Mouse (Mus musculus) embryonic facial prominence, embryonic 15.5 days (tissue): ENCODE measurements around the gene Mcrip1. TPM values are rescaled to one million over a fixed set of nuclear protein-coding genes. Genes with fewer than 3 reads are reported as not detected.

Source experiments
- ATAC-seq: fragments of 200-750 bp; cut with Nextera tagmentation; 2 replicates; pipeline ENCODE4 v1.8.0; 2017; ENCODE audit warnings: low read depth, moderate TSS enrichment; ENCODE audit not compliant: insufficient number of reproducible peaks, low FRiP score, low TSS enrichment
- H3K27ac ChIP-seq: fragments of 300-500 bp; sonication (generic); replicated peaks from 2 replicates; pipeline ENCODE4 v1.5.1; 2015; ENCODE audit warnings: mild to moderate bottlenecking, inconsistent platforms
- H3K27me3 ChIP-seq: fragments of 300-500 bp; sonication (generic); 2 replicates; pipeline ENCODE4 v1.6.1; 2015; ENCODE audit warnings: inconsistent platforms
- H3K36me3 ChIP-seq: fragments of 300-500 bp; sonication (generic); 2 replicates; pipeline ENCODE4 v1.6.1; 2015; ENCODE audit warnings: mild to moderate bottlenecking, inconsistent platforms
- H3K4me1 ChIP-seq: fragments of 300-500 bp; sonication (generic); 2 replicates; pipeline ENCODE4 v1.6.1; 2015; ENCODE audit warnings: inconsistent platforms
- H3K4me2 ChIP-seq: fragments of 300-500 bp; sonication (generic); replicated peaks from 2 replicates; pipeline ENCODE4 v1.6.1; 2015; ENCODE audit warnings: mild to moderate bottlenecking, inconsistent platforms
- H3K4me3 ChIP-seq: fragments of 300-500 bp; sonication (generic); replicated peaks from 2 replicates; pipeline ENCODE4 v1.5.1; 2015; ENCODE audit warnings: mild to moderate bottlenecking, inconsistent platforms
- H3K9ac ChIP-seq: fragments of 300-500 bp; sonication (generic); 2 replicates; pipeline ENCODE4 v1.6.1; 2015; ENCODE audit warnings: inconsistent platforms
- H3K9me3 ChIP-seq: fragments of 300-500 bp; sonication (generic); replicated peaks from 2 replicates; pipeline ENCODE4 v1.6.1; 2016; ENCODE audit warnings: inconsistent platforms
- WGBS: fragments of 180-500 bp; shearing (Covaris S2); methylation state at CpG from one replicate; pipeline ENCODE4 v1.1.7; 2015; 5-methylcytosine and 5-hydroxymethylcytosine counted together
- polyA plus RNA-seq: library from polyadenylated mRNA; unstranded; fragments of >200 nt; fragmentation: Nextera tagmentation; extraction: Ambion mirVana; gene quantifications from 2 replicates; pipeline ENCODE4 v1.2.1, GENCODE M21; 2015

Mcrip1 gene
- polyA plus RNA-seq, 1 experiment from 2014 or later = 237 TPM

DNA sequence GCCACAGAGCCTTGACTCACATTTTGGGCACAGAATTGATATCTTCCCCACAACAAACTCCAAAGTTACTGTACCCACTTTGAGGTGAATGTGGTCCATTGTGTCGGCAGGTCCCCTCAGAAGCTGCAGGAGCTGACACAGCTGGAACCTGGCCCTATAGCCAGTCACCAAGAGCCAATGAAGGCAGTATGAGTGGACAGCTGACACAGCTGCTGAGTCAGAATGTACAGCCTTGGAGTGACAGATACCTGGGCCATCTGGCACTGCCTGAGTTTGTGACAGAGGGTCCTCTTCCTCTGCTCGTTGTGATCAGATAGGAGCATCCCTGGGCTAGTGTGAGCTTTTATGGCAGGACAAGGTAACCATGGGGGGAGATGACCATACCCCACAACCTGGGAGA lies 5.7 kb upstream of the Mcrip1 start:
- Histone ChIP-seq H3K4me2 (no peak overlapping the region), H3K4me3 (no peak overlapping the region), H3K9me3 (0 out of 2 replicates have a peak, but pooled peaks cover 4% of the 10 kb centered on the region), H3K4me1 (peaks cover 4% of the 10 kb centered on the region), H3K9ac (no peak overlapping the region), H3K27ac (0 out of 2 replicates have a peak overlapping the region, but pooled peaks have one; percentile 11), H3K27me3 (no peaks in the 10 kb centered on the region), H3K36me3 (peaks cover 20% of the 10 kb centered on the region)
- ATAC-seq = no peak
- WGBS = 62% methylated on average over 2 of the region's 2 CpGs

- 0 out of 2 replicates have a peak overlapping the region, but pooled peaks have one; percentile 11 for H3K27ac ChIP-seq
- H3K4me2 ChIP-seq = no peak overlapping the region
- peaks cover 8% of the 10 kb centered on the region for H3K4me1 ChIP-seq
- 0 out of 2 replicates have a peak, but pooled peaks cover 4% of the 10 kb centered on the region for H3K9me3 ChIP-seq
- no peak overlapping the region for H3K9ac ChIP-seq
- H3K36me3 ChIP-seq = peaks cover 15% of the 10 kb centered on the region
- no peak overlapping the region for H3K4me3 ChIP-seq
- H3K27me3 ChIP-seq = no peaks in the 10 kb centered on the region
- WGBS = 66% methylated on average over 7 of the region's 7 CpGs
- no peak for ATAC-seq
These were observed 5.3 kb upstream of the Mcrip1 start for GRCm38 (mm10) chr11:120554834-120555233.

DNA sequence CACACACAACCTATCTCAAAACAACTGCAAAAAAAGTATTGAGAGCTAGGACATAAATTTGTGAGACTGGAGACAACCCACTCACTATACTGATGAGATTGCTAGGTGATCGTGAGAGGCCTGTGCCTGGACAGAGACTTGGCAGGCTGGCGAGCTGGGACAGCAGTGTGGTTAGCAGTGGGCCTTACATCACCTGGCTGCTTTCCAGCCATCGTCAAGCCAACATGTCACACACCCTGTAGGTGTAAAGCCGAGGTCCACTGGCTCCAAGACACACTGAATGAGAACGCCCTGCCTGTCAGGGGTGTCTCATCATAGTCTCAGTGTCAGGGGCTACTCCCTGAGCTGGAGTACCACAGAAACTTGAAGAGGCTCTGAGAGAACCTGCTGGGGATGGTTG lies 3.2 kb upstream of the Mcrip1 start:
- Histone ChIP-seq H3K4me2 (no peak overlapping the region), H3K27me3 (no peaks in the 10 kb centered on the region), H3K36me3 (0 out of 2 replicates have a peak, but pooled peaks cover under 1% of the 10 kb centered on the region), H3K4me3 (no peak overlapping the region), H3K9ac (no peak overlapping the region), H3K4me1 (peaks cover 21% of the 10 kb centered on the region), H3K27ac (no peak overlapping the region), H3K9me3 (0 out of 2 replicates have a peak, but pooled peaks cover 2% of the 10 kb centered on the region)
- ATAC-seq = no peak
- WGBS = 75% methylated on average over 5 of the region's 5 CpGs

DNA sequence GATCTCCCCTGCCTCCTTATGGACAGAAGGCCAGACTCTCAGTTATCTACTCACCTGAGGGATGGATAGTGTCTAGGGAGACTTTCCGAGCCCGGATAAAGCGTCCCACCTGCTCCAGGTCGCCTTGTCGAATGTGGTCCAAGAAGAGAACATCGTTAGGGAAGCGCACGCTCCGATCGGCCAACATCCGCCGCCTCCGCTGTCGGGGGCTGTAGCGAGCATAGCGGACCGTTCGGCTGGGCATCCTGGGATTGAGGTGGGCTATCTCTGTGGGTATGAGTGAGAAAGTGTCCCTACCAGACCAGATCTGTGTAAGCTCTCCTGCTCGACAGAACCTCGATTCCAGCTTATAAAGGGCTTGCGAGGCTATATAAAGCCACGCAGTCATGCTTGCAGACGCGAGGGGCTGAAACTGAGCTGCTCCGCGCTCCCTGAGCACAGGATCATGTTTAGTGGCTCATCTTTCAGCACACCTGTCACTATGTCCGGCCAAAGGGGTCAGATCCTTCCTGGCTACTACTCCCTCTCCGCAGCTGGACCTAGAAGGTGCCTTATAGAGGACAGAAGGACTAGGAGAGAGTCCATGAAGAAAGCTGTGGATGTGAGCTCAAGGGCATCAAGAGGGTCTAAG lies 1.4 kb upstream of the Mcrip1 start, which contains the start of gene Ppp1r27:
Gene Ppp1r27 (minus strand): TSS at position 323 of the 631 bp plus-strand sequence.
- peak within 1 kb of the TSS; percentile 92 for H3K4me3 ChIP-seq
- no peaks in the 10 kb centered on the region for H3K9me3 ChIP-seq
- H3K4me2 ChIP-seq = peak within 1 kb of the TSS; percentile 77
- peaks cover 31% of the 10 kb centered on the region for H3K4me1 ChIP-seq
- H3K27ac ChIP-seq = peak within 1 kb of the TSS; percentile 93
- H3K27me3 ChIP-seq = no peaks in the 10 kb centered on the region
- WGBS = 91% methylated on average over 28 of the region's 28 CpGs
- H3K36me3 ChIP-seq = 0 out of 2 replicates have a peak, but pooled peaks cover 3% of the 10 kb centered on the region
- peak within 1 kb of the TSS; percentile 99 for H3K9ac ChIP-seq
- ATAC-seq = no peak

DNA sequence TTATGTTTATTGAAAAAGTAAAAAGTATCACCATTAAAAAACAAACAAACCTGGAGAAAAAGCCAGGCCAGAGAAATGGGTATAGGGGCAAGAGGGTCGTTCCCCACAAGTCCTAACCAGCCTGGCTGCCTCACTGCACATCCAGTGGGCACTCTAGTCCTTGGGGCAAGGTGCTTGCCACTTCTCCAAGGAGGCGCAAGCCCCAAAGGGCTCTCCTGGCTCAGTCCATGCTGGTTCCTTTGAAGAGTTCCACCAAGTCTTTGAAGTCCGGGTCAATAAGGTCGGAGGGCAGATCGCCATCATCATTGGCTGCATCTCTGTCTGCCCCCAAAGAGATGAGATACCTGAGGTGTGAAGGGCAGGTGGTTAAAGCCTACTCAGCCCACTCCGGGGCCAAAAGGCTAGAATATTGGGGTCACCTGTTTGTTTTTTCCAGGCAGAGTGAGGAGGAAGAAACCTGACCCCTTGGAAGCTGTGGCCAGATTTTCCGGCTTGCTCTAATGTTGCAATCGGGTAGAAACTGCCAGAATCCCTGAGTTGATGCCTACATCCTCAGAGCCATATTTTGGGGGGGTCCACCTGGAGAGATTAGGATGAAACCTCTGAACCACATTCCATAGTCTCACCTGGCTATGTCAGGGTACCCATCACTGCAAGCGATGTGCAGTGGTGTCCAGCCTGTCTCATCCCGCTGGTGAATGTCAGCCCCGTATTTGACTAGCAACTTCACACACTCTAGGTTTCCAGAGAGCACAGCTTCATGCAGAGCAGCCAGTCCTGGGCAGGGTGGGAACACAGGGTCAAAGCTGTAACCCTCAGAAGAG lies 671 bp upstream of the Mcrip1 start:
- 0 out of 2 replicates have a peak, but pooled peaks cover 3% of the 10 kb centered on the region for H3K36me3 ChIP-seq
- peaks cover 31% of the 10 kb centered on the region for H3K4me1 ChIP-seq
- H3K27me3 ChIP-seq = no peaks in the 10 kb centered on the region
- peak overlapping the region; percentile 92 for H3K4me3 ChIP-seq
- H3K9me3 ChIP-seq = no peaks in the 10 kb centered on the region
- H3K27ac ChIP-seq = peak overlapping the region; percentile 93
- 62% methylated on average over 11 of the region's 11 CpGs for WGBS
- no peak for ATAC-seq
- peak overlapping the region; percentile 77 for H3K4me2 ChIP-seq
- H3K9ac ChIP-seq = peak overlapping the region; percentile 99

- peak overlapping the region; percentile 93 for H3K27ac ChIP-seq
- ATAC-seq = no peak
- WGBS = 17% methylated on average over 7 of the region's 7 CpGs
- peak overlapping the region; percentile 77 for H3K4me2 ChIP-seq
- H3K36me3 ChIP-seq = peaks cover 17% of the 10 kb centered on the region
- H3K9ac ChIP-seq = peak overlapping the region; percentile 99
- peak overlapping the region; percentile 92 for H3K4me3 ChIP-seq
- H3K9me3 ChIP-seq = no peaks in the 10 kb centered on the region
- no peaks in the 10 kb centered on the region for H3K27me3 ChIP-seq
- H3K4me1 ChIP-seq = peaks cover 31% of the 10 kb centered on the region
These were observed 750 bp downstream of the Mcrip1 start for GRCm38 (mm10) chr11:120548786-120549167.

- Histone ChIP-seq H3K36me3 (peaks cover 23% of the 10 kb centered on the region), H3K9ac (peak overlapping the region; percentile 99; the same call in 1 of the 2 replicates), H3K27me3 (no peaks in the 10 kb centered on the region), H3K27ac (no peak overlapping the region; the same call in 1 of the 2 replicates), H3K4me1 (peaks cover 31% of the 10 kb centered on the region), H3K9me3 (no peaks in the 10 kb centered on the region), H3K4me2 (peak overlapping the region; percentile 77), H3K4me3 (peak overlapping the region; percentile 92)
- 75% methylated on average over 3 of the region's 3 CpGs for WGBS
- ATAC-seq = no peak
These were observed 1.3 kb downstream of the Mcrip1 start for GRCm38 (mm10) chr11:120548214-120548613.

DNA sequence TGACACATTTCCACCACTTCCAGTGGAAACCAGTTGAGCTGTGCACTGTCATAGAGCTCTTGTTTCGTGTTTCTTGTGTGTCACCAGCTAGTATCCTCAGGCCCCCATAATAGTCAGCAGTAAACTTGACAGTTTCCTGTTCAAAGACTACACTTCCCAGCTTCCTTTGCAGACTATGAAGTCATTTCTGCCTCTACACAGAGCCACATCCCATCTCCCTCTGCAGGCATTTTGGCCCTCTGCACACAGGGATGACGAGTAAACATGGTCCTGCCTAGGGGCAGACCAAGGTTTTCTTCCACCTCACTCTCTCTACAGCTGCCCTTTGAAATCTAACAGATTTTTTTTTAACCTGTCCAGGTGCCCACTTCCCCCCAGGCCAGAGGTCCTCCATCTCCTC lies 2.1 kb downstream of the Mcrip1 start:
- H3K9ac ChIP-seq = no peak overlapping the region
- ATAC-seq = no peak
- no peaks in the 10 kb centered on the region for H3K9me3 ChIP-seq
- H3K27ac ChIP-seq = no peak overlapping the region
- no peaks in the 10 kb centered on the region for H3K27me3 ChIP-seq
- H3K36me3 ChIP-seq = peaks cover 30% of the 10 kb centered on the region
- H3K4me2 ChIP-seq = no peak overlapping the region
- peaks cover 31% of the 10 kb centered on the region for H3K4me1 ChIP-seq
- no peak overlapping the region for H3K4me3 ChIP-seq
- 46% methylated on average over 2 of the region's 2 CpGs for WGBS

GRCm38 (mm10) chr11:120545964-120546363 lies 3.6 kb downstream of the Mcrip1 start:
- no peak overlapping the region for H3K9ac ChIP-seq
- ATAC-seq = no peak
- no peaks in the 10 kb centered on the region for H3K27me3 ChIP-seq
- peaks cover 38% of the 10 kb centered on the region for H3K36me3 ChIP-seq
- WGBS = 92% methylated on average over 3 of the region's 3 CpGs
- H3K4me1 ChIP-seq = peaks cover 31% of the 10 kb centered on the region
- H3K27ac ChIP-seq = no peak overlapping the region
- H3K9me3 ChIP-seq = no peaks in the 10 kb centered on the region
- no peak overlapping the region for H3K4me2 ChIP-seq
- no peak overlapping the region for H3K4me3 ChIP-seq

DNA sequence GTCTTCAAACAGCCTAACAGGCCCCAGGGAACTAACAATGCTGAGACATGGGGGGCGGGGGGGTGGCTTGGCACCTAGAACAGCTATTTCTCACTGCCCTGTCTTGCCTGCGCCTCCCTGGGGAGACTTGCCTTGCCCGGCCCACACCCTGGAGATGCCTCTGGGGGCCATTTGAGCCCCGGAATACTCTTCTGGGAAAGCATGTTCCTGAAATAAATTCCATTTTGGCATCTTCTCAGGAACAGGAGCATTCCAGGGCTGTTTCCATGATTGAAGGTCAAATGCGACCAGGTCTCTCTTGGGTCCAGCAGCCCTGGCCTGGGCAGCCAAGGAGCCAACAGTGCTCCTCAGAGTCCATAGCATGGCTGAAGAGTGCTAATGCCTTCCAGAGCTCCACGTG lies 7.2 kb downstream of the Mcrip1 start:
- no peak overlapping the region for H3K27ac ChIP-seq
- ATAC-seq = no peak
- H3K4me2 ChIP-seq = no peak overlapping the region
- H3K9me3 ChIP-seq = no peaks in the 10 kb centered on the region
- WGBS = 78% methylated on average over 6 of the region's 6 CpGs
- no peak overlapping the region for H3K4me3 ChIP-seq
- peaks cover 35% of the 10 kb centered on the region for H3K36me3 ChIP-seq
- peaks cover 29% of the 10 kb centered on the region for H3K4me1 ChIP-seq
- H3K27me3 ChIP-seq = no peaks in the 10 kb centered on the region
- H3K9ac ChIP-seq = no peak overlapping the region

GRCm38 (mm10) chr11:120541907-120542306 lies 7.6 kb downstream of the Mcrip1 start:
- no peak for ATAC-seq
- no peaks in the 10 kb centered on the region for H3K27me3 ChIP-seq
- no peak overlapping the region for H3K4me2 ChIP-seq
- no peak overlapping the region for H3K9ac ChIP-seq
- 40% methylated on average over 4 of the region's 4 CpGs for WGBS
- H3K9me3 ChIP-seq = no peaks in the 10 kb centered on the region
- H3K27ac ChIP-seq = no peak overlapping the region
- H3K4me1 ChIP-seq = peaks cover 26% of the 10 kb centered on the region
- no peak overlapping the region for H3K4me3 ChIP-seq
- peaks cover 34% of the 10 kb centered on the region for H3K36me3 ChIP-seq
